Comparison of ENCODE assay signal across 24 mouse cellular contexts in the genomic region with DNA sequence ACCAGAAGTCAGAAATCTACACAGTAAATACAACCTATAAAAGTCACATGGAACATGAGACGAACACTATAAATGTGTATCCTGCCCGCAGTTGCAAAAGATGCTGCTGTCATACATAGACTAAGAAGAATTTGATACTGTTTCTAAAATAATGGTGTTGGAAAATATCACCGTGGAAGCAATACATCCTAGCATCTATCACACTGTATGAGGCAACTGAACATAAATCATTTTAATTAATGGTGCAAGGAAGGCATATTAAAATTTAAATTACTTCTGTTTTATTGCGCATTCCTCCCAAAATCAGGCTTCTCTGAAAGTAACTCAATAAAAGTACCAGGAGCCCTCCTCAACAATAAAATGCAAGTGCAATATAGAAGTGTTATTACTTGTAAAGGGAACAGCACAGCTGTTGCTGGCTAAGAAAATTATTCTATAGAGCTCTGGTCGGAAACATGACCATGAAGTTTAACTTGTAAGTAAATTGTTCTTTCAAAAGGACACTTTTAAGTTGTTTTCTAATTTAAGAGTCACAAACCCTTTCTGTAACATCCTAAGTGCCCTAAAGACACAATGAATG.
"Had no signal": no experiment of that assay in that cellular context is flagged by ENCODE, and none has a peak within 500 bp of the region (broad histone marks: within the 10 kb centered on the region; RNA-seq: fewer than 3 reads in every experiment).

No protein-coding gene starts in this region.

- DNase-seq: gastrocnemius, postnatal 14 days; gastrocnemius, postnatal 36 days; heart, adult 11 months; heart, adult 2 months; heart, postnatal 14 days; heart, postnatal 36 days; kidney, adult 11 months; kidney, adult 2 months; kidney, adult 9 months; kidney, postnatal 14 days; kidney, postnatal 36 days; left cerebral cortex, postnatal 4 days; liver had no signal

- H3K4me3 ChIP-seq: heart, adult 2 months; heart, embryonic 13.5 days; heart, embryonic 15.5 days; hindbrain, embryonic 13.5 days; hindbrain, embryonic 15.5 days; kidney, embryonic 15.5 days had no signal

- H3K27me3 ChIP-seq: heart, embryonic 13.5 days; heart, embryonic 15.5 days; hindbrain, embryonic 13.5 days; hindbrain, embryonic 15.5 days; kidney, embryonic 15.5 days had no signal

- H3K36me3 ChIP-seq: hindbrain, embryonic 13.5 days; hindbrain, embryonic 15.5 days had no signal

- H3K9ac ChIP-seq: heart, embryonic 13.5 days; heart, embryonic 15.5 days; hindbrain, embryonic 13.5 days; hindbrain, embryonic 15.5 days; kidney, embryonic 15.5 days; liver, embryonic 14.5 days had no signal

- H3K4me2 ChIP-seq: heart, embryonic 11.5 days; heart, embryonic 13.5 days; heart, embryonic 15.5 days; hindbrain, embryonic 13.5 days; hindbrain, embryonic 15.5 days; kidney, embryonic 15.5 days; liver, embryonic 11.5 days had no signal

- H3K4me1 ChIP-seq: heart, embryonic 13.5 days; heart, embryonic 15.5 days; hindbrain, embryonic 13.5 days; hindbrain, embryonic 15.5 days; kidney, embryonic 15.5 days had no signal

- H3K9me3 ChIP-seq: heart, embryonic 13.5 days; heart, embryonic 15.5 days; hindbrain, embryonic 13.5 days; hindbrain, embryonic 15.5 days; kidney, embryonic 15.5 days had no signal

- ATAC-seq: hindbrain, postnatal 0 days; intestine, embryonic 16.5 days had no signal

- H3K27ac ChIP-seq: heart, adult 2 months; heart, embryonic 13.5 days; heart, embryonic 15.5 days; hindbrain, embryonic 13.5 days; hindbrain, embryonic 15.5 days; hindbrain, postnatal 0 days; kidney, embryonic 15.5 days; kidney, postnatal 0 days; liver, embryonic 14.5 days had no signal
